Mouse (Mus musculus) liver, adult 2 months (tissue): Measurements from ENCODE around the gene Clic3.

Experiments used
- CTCF ChIP-seq: fragments of 200-500 bp; IDR thresholded peaks from 2 replicates; pipeline ENCODE4 v1.5.1; 2011; ENCODE audit warnings: low read depth, low read length, control low read depth
- POLR2A ChIP-seq: fragments of 200-500 bp; IDR thresholded peaks from 2 replicates; pipeline ENCODE4 v1.6.1; 2011; ENCODE audit warnings: low read length, control low read depth; ENCODE audit not compliant: insufficient read depth; ENCODE audit errors: extremely low read depth

DNA sequence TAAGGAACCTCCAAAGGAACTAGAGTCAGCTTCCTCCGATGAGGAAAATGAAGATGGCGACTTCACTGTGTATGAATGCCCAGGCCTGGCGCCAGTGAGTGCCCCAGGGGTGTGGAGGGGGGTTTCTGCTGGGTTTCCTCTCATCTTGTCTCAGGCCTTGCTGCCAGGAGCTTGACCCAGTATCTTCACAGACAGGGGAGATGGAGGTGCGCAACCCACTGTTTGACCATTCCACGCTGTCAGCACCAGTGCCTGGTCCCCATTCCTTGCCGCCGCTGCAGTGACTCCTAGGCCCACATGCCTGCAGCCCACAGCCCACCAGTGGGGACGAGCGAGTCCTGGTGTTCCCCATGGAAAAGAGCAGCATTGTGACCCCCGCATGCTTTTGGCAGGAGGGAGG is 47.7 kb upstream of the Clic3 start:
- TF ChIP-seq POLR2A (no peak), CTCF (no peak)
